Mouse (Mus musculus) MEL (cell line): ENCODE data around the gene Ipo7. TPM values are rescaled to one million over a fixed set of nuclear protein-coding genes. Genes with fewer than 3 reads are reported as not detected.

Experiments used
- DNase-seq: peaks from one replicate; pipeline ENCODE4 v3.0.0; 2011; ENCODE audit warnings: low read depth, low spot score
- H3K27ac ChIP-seq: 2 replicates; pipeline ENCODE4 v1.5.1; 2012; ENCODE audit warnings: low read depth, mild to moderate bottlenecking, control low read depth, low read length, moderate library complexity; ENCODE audit not compliant: control insufficient read depth
- H3K27me3 ChIP-seq, 2 experiments: fragments of 150-350 bp in 1 of 2; sonication (generic) in 1 of 2; 2 replicates each; pipeline ENCODE4 v1.6.1; 2012; ENCODE audit warnings: low read length in 2 of 2, mild to moderate bottlenecking in 2 of 2, improper control_type of control experiment in 1 of 2, moderate library complexity in 1 of 2; ENCODE audit not compliant: insufficient read depth in 2 of 2, control insufficient read depth in 1 of 2
- H3K36me3 ChIP-seq, 2 experiments: 2 replicates each; pipeline ENCODE4 v1.6.1; 2012 to 2014; ENCODE audit warnings: low read length in 2 of 2, improper control_type of control experiment in 1 of 2, inconsistent platforms in 1 of 2, mild to moderate bottlenecking in 1 of 2; ENCODE audit not compliant: insufficient read depth in 2 of 2, control insufficient read depth in 1 of 2
- H3K4me1 ChIP-seq, 2 experiments: fragments of 150-350 bp in 1 of 2; sonication (generic) in 1 of 2; 2 replicates each; pipeline ENCODE4 v1.6.1; 2012; ENCODE audit warnings: low read length in 2 of 2, improper control_type of control experiment in 1 of 2, mild to moderate bottlenecking in 1 of 2; ENCODE audit not compliant: insufficient read depth in 2 of 2, control insufficient read depth in 1 of 2
- H3K4me3 ChIP-seq, 2 experiments: fragments of 150-350 bp in 1 of 2; sonication (generic) in 1 of 2; 2 replicates each; pipeline ENCODE4 v1.5.1; 2012; ENCODE audit warnings: low read depth in 2 of 2, low read length in 2 of 2, mild to moderate bottlenecking in 2 of 2, moderate library complexity in 2 of 2, control low read depth in 1 of 2, improper control_type of control experiment in 1 of 2; ENCODE audit not compliant: control insufficient read depth in 1 of 2, insufficient read depth in 1 of 2
- H3K79me2 ChIP-seq: 2 replicates; pipeline ENCODE4 v1.6.1; 2012; ENCODE audit warnings: mild to moderate bottlenecking, low read length, moderate library complexity; ENCODE audit not compliant: control insufficient read depth, poor library complexity, insufficient read depth
- H3K9ac ChIP-seq: 2 replicates; pipeline ENCODE4 v1.6.1; 2012; ENCODE audit warnings: low read depth, mild to moderate bottlenecking, control low read depth, low read length, moderate library complexity; ENCODE audit not compliant: control insufficient read depth, poor library complexity, severe bottlenecking
- H3K9me3 ChIP-seq: fragments of 150-350 bp; sonication (generic); replicated peaks from 2 replicates; pipeline ENCODE4 v1.6.1; 2012; ENCODE audit warnings: mild to moderate bottlenecking, low read length, improper control_type of control experiment, moderate library complexity; ENCODE audit not compliant: insufficient read depth
- BHLHE40 ChIP-seq: IDR thresholded peaks from 2 replicates; pipeline ENCODE4 v1.6.1; 2012; ENCODE audit warnings: low read depth, mild to moderate bottlenecking, inconsistent platforms, low read length, improper control_type of control experiment, borderline replicate concordance
- CTCF ChIP-seq, 3 experiments: IDR thresholded peaks in 2 of 3; conservative IDR thresholded peaks in 1 of 3; 2 replicates each; pipeline ENCODE4 v1.5.1; 2011 to 2012; ENCODE audit warnings: low read length in 3 of 3, low read depth in 2 of 3, mild to moderate bottlenecking in 2 of 3, improper control_type of control experiment in 1 of 3, inconsistent platforms in 1 of 3, mixed read lengths in 1 of 3, moderate library complexity in 1 of 3; ENCODE audit not compliant: control insufficient read depth in 1 of 3, insufficient read depth in 1 of 3, poor library complexity in 1 of 3, severe bottlenecking in 1 of 3
- EP300 ChIP-seq, 2 experiments: IDR thresholded peaks; 2 replicates each; pipeline ENCODE4 v1.6.1; 2011; ENCODE audit warnings: improper control_type of control experiment in 2 of 2, low read length in 2 of 2, low read depth in 1 of 2, mild to moderate bottlenecking in 1 of 2
- ETS1 ChIP-seq: IDR thresholded peaks from 2 replicates; pipeline ENCODE4 v1.6.1; 2012; ENCODE audit warnings: low read depth, mild to moderate bottlenecking, inconsistent platforms, low read length, improper control_type of control experiment, moderate library complexity
- GABPA ChIP-seq: IDR thresholded peaks from 2 replicates; pipeline ENCODE4 v1.6.1; 2012; ENCODE audit warnings: low read depth, mild to moderate bottlenecking, inconsistent platforms, low read length, improper control_type of control experiment, moderate library complexity
- GATA1 ChIP-seq: IDR thresholded peaks from 2 replicates; pipeline ENCODE4 v1.6.1; 2011; ENCODE audit warnings: low read depth, low read length, improper control_type of control experiment
- HCFC1 ChIP-seq: IDR thresholded peaks from 2 replicates; pipeline ENCODE4 v1.6.1; 2012; ENCODE audit warnings: low read depth, mild to moderate bottlenecking, inconsistent platforms, low read length, improper control_type of control experiment, moderate library complexity
- JUND ChIP-seq: IDR thresholded peaks from 2 replicates; pipeline ENCODE4 v1.6.1; 2011; ENCODE audit warnings: low read depth, mild to moderate bottlenecking, improper control_type of control experiment, low read length
- KAT2A ChIP-seq: conservative IDR thresholded peaks from 2 replicates; pipeline ENCODE4 v1.6.1; 2012; ENCODE audit warnings: low read depth, low read length, improper control_type of control experiment, inconsistent platforms
- MAFK ChIP-seq: IDR thresholded peaks from 2 replicates; pipeline ENCODE4 v1.6.1; 2011; ENCODE audit warnings: low read depth, mild to moderate bottlenecking, low read length, improper control_type of control experiment, borderline replicate concordance
- MAZ ChIP-seq: IDR thresholded peaks from 2 replicates; pipeline ENCODE4 v1.6.1; 2012; ENCODE audit warnings: low read depth, mild to moderate bottlenecking, inconsistent platforms, low read length, improper control_type of control experiment
- MEF2A ChIP-seq: IDR thresholded peaks from 2 replicates; pipeline ENCODE4 v1.6.1; 2014; ENCODE audit warnings: low read depth, mild to moderate bottlenecking, inconsistent platforms, low read length, improper control_type of control experiment; ENCODE audit not compliant: poor library complexity, insufficient replicate concordance, severe bottlenecking; ENCODE audit errors: extremely low read depth
- MXI1 ChIP-seq: IDR thresholded peaks from 2 replicates; pipeline ENCODE4 v1.6.1; 2011; ENCODE audit warnings: mild to moderate bottlenecking, low read depth, low read length, improper control_type of control experiment
- MYB ChIP-seq: IDR thresholded peaks from 2 replicates; pipeline ENCODE4 v1.6.1; 2011; ENCODE audit warnings: mild to moderate bottlenecking, low read depth, low read length, improper control_type of control experiment
- RAD21 ChIP-seq: IDR thresholded peaks from 2 replicates; pipeline ENCODE4 v1.6.1; 2011; ENCODE audit warnings: mild to moderate bottlenecking, low read depth, low read length, improper control_type of control experiment
- RCOR1 ChIP-seq: IDR thresholded peaks from 2 replicates; pipeline ENCODE4 v1.6.1; 2012; ENCODE audit warnings: low read depth, mild to moderate bottlenecking, inconsistent platforms, low read length, improper control_type of control experiment
- SMC3 ChIP-seq: IDR thresholded peaks from 2 replicates; pipeline ENCODE4 v1.6.1; 2011; ENCODE audit warnings: low read depth, low read length, improper control_type of control experiment
- TAL1 ChIP-seq: IDR thresholded peaks from 2 replicates; pipeline ENCODE4 v1.6.1; 2012; ENCODE audit warnings: mild to moderate bottlenecking, inconsistent platforms, low read length, moderate library complexity, mixed read lengths
- UBTF ChIP-seq: IDR thresholded peaks from 2 replicates; pipeline ENCODE4 v1.6.1; 2012; ENCODE audit warnings: low read depth, mild to moderate bottlenecking, inconsistent platforms, low read length, improper control_type of control experiment, moderate library complexity, borderline replicate concordance; ENCODE audit not compliant: insufficient read depth
- USF1 ChIP-seq: IDR thresholded peaks from 2 replicates; pipeline ENCODE4 v1.6.1; 2014; ENCODE audit warnings: low read depth, mild to moderate bottlenecking, inconsistent platforms, low read length, improper control_type of control experiment, moderate library complexity
- USF2 ChIP-seq, 2 experiments: IDR thresholded peaks; 2 replicates each; pipeline ENCODE4 v1.6.1; 2011 to 2012; ENCODE audit warnings: improper control_type of control experiment in 2 of 2, low read length in 2 of 2, borderline replicate concordance in 1 of 2, inconsistent platforms in 1 of 2, low read depth in 1 of 2, mild to moderate bottlenecking in 1 of 2; ENCODE audit not compliant: insufficient read depth in 1 of 2
- ZKSCAN1 ChIP-seq: IDR thresholded peaks from 2 replicates; pipeline ENCODE4 v1.6.1; 2012; ENCODE audit warnings: low read depth, mild to moderate bottlenecking, inconsistent platforms, low read length, improper control_type of control experiment, moderate library complexity
- ZMIZ1 ChIP-seq: IDR thresholded peaks from 2 replicates; pipeline ENCODE4 v1.6.1; 2012; ENCODE audit warnings: low read depth, mild to moderate bottlenecking, inconsistent platforms, low read length, improper control_type of control experiment, moderate library complexity
- polyA plus RNA-seq, 2 experiments: library from polyadenylated mRNA; stranded (reverse) in 1 of 2; unstranded in 1 of 2; fragments of >175 nt in 1 of 2; fragments of >200 nt in 1 of 2; gene quantifications; 2 replicates each; pipeline versions ENCODE4 v1.2.1 to v1.2.4; 2012; ENCODE audit warnings: low replicate concordance in 2 of 2, low read depth in 1 of 2; ENCODE audit not compliant: insufficient read length in 2 of 2, insufficient read depth in 1 of 2, missing spikeins in 1 of 2
- total RNA-seq: library from RNA; depleted of rRNA; stranded (reverse); fragments of 300-350 nt; gene quantifications from 2 replicates; pipeline ENCODE4 v1.2.3, GENCODE M21; 2012

Ipo7 gene
- total and polyA plus RNA-seq, 3 experiments: 111 to 172 (median 145) TPM

- TF ChIP-seq MAZ (no peak), MEF2A (no peak), RCOR1 (no peak), ZMIZ1 (no peak), TAL1 (no peak), RAD21 (peak; percentile 78), HCFC1 (no peak), ZKSCAN1 (no peak), SMC3 (peak; percentile 72), BHLHE40 (no peak), GATA1 (no peak)
Observed at GRCm38 (mm10) chr7:110083386-110084165, 65.5 kb downstream of the Ipo7 start (continued).

GRCm38 (mm10) chr7:110085217-110085616, 67.1 kb downstream of the Ipo7 start:
- Histone ChIP-seq H3K27me3 (no peaks in the 10 kb centered on the region), H3K4me3 (no peak overlapping the region), H3K9me3 (no peaks in the 10 kb centered on the region)
- TF ChIP-seq MYB (no peak), USF2 (IDR thresholded peaks at IDR 0.05; ENCODE audit: borderline replicate concordance in 1 of 2, insufficient read depth in 1 of 2, low read depth in 1 of 2, low read length in 2 of 2) (no peak), KAT2A (no peak), MAFK (peak; percentile 49; the same call in 1 of the 2 replicates)
- TF ChIP-seq, all 39 proteins: peak for 1
- H3K4me1 ChIP-seq: no peaks in the 10 kb centered on the region
- no peak for DNase-seq
- no peaks in the 10 kb centered on the region for H3K79me2 ChIP-seq
- H3K27ac ChIP-seq: no peak overlapping the region
- peaks cover 0 to 25% of the 10 kb centered on the region in 2 experiments; a peak in 2 of 4 replicates for H3K36me3 ChIP-seq
- H3K9ac ChIP-seq: no peak overlapping the region

- Histone ChIP-seq H3K79me2 (no peaks in the 10 kb centered on the region), H3K27me3 (no peaks in the 10 kb centered on the region), H3K4me1 (no peaks in the 10 kb centered on the region), H3K9me3 (no peaks in the 10 kb centered on the region), H3K9ac (no peak overlapping the region), H3K4me3 (no peak overlapping the region), H3K27ac (no peak overlapping the region), H3K36me3 (peaks cover 0 to 18% of the 10 kb centered on the region in 2 experiments; a peak in 2 of 4 replicates)
- DNase-seq: no peak
- TF ChIP-seq GABPA (no peak), JUND (no peak), EP300 (IDR thresholded peaks at IDR 0.05; ENCODE audit: low read depth in 1 of 2, low read length in 2 of 2) (no peak), TAL1 (no peak), MXI1 (no peak), ETS1 (no peak), MYB (no peak), USF2 (IDR thresholded peaks at IDR 0.05; ENCODE audit: borderline replicate concordance in 1 of 2, insufficient read depth in 1 of 2, low read depth in 1 of 2, low read length in 2 of 2) (no peak), HCFC1 (no peak), USF1 (no peak), UBTF (no peak), CTCF (IDR thresholded peaks at IDR 0.05 in 2 of 3, conservative IDR thresholded peaks at IDR 0.05 in 1 of 3; ENCODE audit: control insufficient read depth in 1 of 3, insufficient read depth in 1 of 3, low read depth in 2 of 3, low read length in 3 of 3, poor library complexity in 1 of 3, severe bottlenecking in 1 of 3) (no peak)
Observed at GRCm38 (mm10) chr7:110087914-110088313, 69.8 kb downstream of the Ipo7 start.
